Mouse (Mus musculus) hindbrain, embryonic 16.5 days (tissue): ENCODE measurements around the gene Fgf8. TPM values are rescaled to one million over a fixed set of nuclear protein-coding genes. Genes with fewer than 3 reads are reported as not detected.

Source experiments
- ATAC-seq: fragments of 200-750 bp; cut with Nextera tagmentation; 2 replicates; pipeline ENCODE4 v1.8.0; 2017; ENCODE audit warnings: moderate TSS enrichment, moderate library complexity
- H3K27ac ChIP-seq: fragments of 300-500 bp; sonication (generic); 2 replicates; pipeline ENCODE4 v1.5.1; 2014; ENCODE audit warnings: low read depth, mild to moderate bottlenecking, control low read depth, low read length, moderate library complexity
- H3K27me3 ChIP-seq: fragments of 300-500 bp; sonication (generic); replicated peaks from 2 replicates; pipeline ENCODE4 v1.6.1; 2014; ENCODE audit warnings: low read length; ENCODE audit not compliant: control insufficient read depth, insufficient read depth
- H3K36me3 ChIP-seq: fragments of 300-500 bp; sonication (generic); 2 replicates; pipeline ENCODE4 v1.6.1; 2014; ENCODE audit warnings: mild to moderate bottlenecking, low read length, moderate library complexity, mixed read lengths; ENCODE audit not compliant: control insufficient read depth, insufficient read depth
- H3K4me1 ChIP-seq: fragments of 300-500 bp; sonication (generic); 2 replicates; pipeline ENCODE4 v1.6.1; 2014; ENCODE audit warnings: low read depth, low read length; ENCODE audit not compliant: control insufficient read depth, insufficient read depth
- H3K4me2 ChIP-seq: fragments of 300-500 bp; sonication (generic); 2 replicates; pipeline ENCODE4 v1.6.1; 2014; ENCODE audit warnings: mild to moderate bottlenecking, low read length, control low read depth, moderate library complexity
- H3K4me3 ChIP-seq: fragments of 300-500 bp; sonication (generic); 2 replicates; pipeline ENCODE4 v1.5.1; 2014; ENCODE audit warnings: mild to moderate bottlenecking, low read length, control low read depth, moderate library complexity
- H3K9ac ChIP-seq: fragments of 300-500 bp; sonication (generic); 2 replicates; pipeline ENCODE4 v1.6.1; 2014; ENCODE audit warnings: low read depth, mild to moderate bottlenecking, control low read depth, low read length, moderate library complexity
- H3K9me3 ChIP-seq: fragments of 300-500 bp; sonication (generic); 2 replicates; pipeline ENCODE4 v1.6.1; 2014; ENCODE audit warnings: mild to moderate bottlenecking, low read length, moderate library complexity; ENCODE audit not compliant: control insufficient read depth
- WGBS: fragments of 180-500 bp; shearing (Covaris S2); extraction: QIAGEN DNeasy Blood & Tissue Kit; methylation state at CpG from one replicate; pipeline ENCODE4 v1.1.7; 2014; 5-methylcytosine and 5-hydroxymethylcytosine counted together
- polyA plus RNA-seq: library from polyadenylated mRNA; unstranded; fragments of >200 nt; fragmentation: Nextera tagmentation; extraction: Ambion mirVana; gene quantifications from 2 replicates; pipeline ENCODE4 v1.2.1, GENCODE M21; 2015

Fgf8 gene
- polyA plus RNA-seq, 1 experiment from 2014 or later, result 0.69 TPM

- ATAC-seq, result no peak
- H3K27me3 ChIP-seq, result peaks cover 2% of the 10 kb centered on the region; the same call in 1 of the 2 replicates
- WGBS, result 95% methylated on average over 7 of the region's 7 CpGs
- no peak overlapping the region for H3K9ac ChIP-seq
- peaks cover 26% of the 10 kb centered on the region for H3K36me3 ChIP-seq
- H3K4me1 ChIP-seq, result peaks cover 9% of the 10 kb centered on the region
- H3K9me3 ChIP-seq, result no peaks in the 10 kb centered on the region
- H3K27ac ChIP-seq, result no peak overlapping the region
- no peak overlapping the region for H3K4me3 ChIP-seq
- H3K4me2 ChIP-seq, result no peak overlapping the region
Measured at GRCm38 (mm10) chr19:45751881-45752280, 9.2 kb upstream of the Fgf8 start.

DNA sequence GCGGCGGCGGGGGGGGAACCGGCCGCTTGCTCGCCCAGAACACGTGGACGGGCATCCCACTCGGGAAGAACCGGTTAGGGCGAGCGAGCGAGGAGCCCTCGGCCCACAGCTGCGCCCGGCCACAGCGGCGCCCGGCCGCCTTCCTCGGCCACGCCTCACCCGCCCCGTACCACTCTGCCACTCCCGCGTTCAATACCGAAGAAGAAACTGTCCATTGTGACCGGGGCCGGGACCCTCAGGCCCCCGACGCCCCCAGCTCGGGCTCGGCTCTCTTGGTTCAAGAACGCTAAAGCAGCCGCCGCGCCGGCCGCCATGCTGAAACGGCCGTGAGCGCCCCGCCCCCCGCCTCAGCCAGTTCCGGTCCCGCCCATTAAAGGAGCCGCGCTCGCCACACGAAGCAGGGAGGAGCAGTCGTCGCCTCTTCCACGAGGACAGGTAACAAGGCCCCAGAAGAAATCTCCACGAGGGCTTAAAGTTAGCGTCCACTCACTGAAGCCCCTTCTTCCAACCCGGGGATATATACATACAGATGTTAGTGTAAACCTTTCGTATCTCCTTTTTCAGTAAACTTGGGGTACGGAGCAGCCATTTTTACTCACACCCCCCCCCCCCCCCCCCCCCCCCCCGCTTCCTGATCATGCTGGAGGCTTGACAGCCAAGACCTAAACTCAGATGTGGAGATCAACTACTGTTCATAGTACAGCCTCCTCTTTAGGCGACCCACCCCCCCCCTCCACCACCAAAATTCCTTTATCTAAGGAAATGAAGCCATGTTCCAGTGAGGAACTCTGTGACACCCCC, 6.7 kb upstream of the Fgf8 start, which contains the start of gene Npm3:
Gene Npm3 (minus strand): TSS at position 349 of the 801 bp plus-strand sequence.
- Histone ChIP-seq H3K4me2 (peak within 1 kb of the TSS; percentile 76), H3K36me3 (peaks cover 14% of the 10 kb centered on the region), H3K4me3 (peak within 1 kb of the TSS; percentile 64), H3K9ac (peak within 1 kb of the TSS; percentile 74), H3K4me1 (peaks cover 9% of the 10 kb centered on the region), H3K9me3 (no peaks in the 10 kb centered on the region), H3K27ac (0 out of 2 replicates have a peak within 1 kb of the TSS, but pooled peaks have one; percentile 54), H3K27me3 (peaks cover 26% of the 10 kb centered on the region)
- peak; percentile 89 for ATAC-seq
- WGBS, result 1% methylated on average over 39 of the region's 60 CpGs

DNA sequence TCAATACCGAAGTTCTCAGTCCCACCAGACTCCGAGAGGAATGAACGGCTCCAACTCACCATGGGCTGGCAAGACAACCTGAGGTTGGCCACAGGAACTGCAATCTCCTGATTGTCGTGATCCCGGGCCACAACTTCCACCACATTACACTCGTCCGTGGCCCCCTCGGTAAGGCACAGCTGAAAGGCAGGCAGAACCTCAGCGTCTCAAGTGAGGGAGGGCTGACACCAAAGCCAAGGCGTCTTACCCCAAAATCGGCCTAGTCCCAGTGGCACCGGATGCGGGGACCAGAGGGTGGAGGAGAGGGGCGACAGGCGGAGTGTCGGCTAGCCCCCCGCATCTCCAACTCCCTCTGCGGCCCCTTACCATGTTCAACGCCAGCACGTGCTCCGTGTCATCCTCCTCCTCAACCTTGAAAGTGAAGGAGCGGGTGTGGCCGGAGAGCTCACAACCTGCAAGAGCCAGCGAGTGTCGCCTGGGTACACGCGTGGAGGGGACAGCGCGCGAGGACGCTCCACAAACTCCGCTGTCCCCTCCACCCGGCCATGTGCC, 6.1 kb upstream of the Fgf8 start:
- Histone ChIP-seq H3K27ac (no peak overlapping the region), H3K36me3 (peaks cover 12% of the 10 kb centered on the region), H3K9ac (peak overlapping the region; percentile 74), H3K4me2 (peak overlapping the region; percentile 76), H3K27me3 (peaks cover 31% of the 10 kb centered on the region), H3K4me1 (peaks cover 9% of the 10 kb centered on the region), H3K4me3 (peak overlapping the region; percentile 64), H3K9me3 (no peaks in the 10 kb centered on the region)
- ATAC-seq, result 0 out of 2 replicates have a peak, but pooled peaks have one; percentile 2
- 3% methylated on average over 32 of the region's 33 CpGs for WGBS

DNA sequence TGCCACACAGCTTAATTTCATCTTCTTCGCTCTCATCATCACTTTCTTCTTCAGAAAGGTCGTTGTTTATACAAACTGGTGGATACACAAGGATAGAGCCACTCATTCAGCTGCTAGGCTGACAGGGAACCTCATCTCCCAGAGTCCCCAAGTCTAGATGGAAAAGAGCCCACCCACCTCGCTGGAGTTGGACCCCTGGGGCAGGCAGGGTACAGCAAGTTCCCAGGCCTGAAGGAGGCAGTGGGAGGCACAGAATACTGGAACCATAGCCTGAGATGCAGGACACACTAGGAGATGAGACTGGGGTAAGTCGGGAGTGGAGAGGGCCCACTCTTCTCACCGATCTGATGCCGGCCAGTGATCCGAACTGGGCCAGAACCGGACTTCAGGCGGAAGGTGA, 5.5 kb upstream of the Fgf8 start:
- 53% methylated on average over 9 of the region's 9 CpGs for WGBS
- peak overlapping the region; percentile 74 for H3K9ac ChIP-seq
- peak; percentile 24; the same call in 1 of the 2 replicates for ATAC-seq

DNA sequence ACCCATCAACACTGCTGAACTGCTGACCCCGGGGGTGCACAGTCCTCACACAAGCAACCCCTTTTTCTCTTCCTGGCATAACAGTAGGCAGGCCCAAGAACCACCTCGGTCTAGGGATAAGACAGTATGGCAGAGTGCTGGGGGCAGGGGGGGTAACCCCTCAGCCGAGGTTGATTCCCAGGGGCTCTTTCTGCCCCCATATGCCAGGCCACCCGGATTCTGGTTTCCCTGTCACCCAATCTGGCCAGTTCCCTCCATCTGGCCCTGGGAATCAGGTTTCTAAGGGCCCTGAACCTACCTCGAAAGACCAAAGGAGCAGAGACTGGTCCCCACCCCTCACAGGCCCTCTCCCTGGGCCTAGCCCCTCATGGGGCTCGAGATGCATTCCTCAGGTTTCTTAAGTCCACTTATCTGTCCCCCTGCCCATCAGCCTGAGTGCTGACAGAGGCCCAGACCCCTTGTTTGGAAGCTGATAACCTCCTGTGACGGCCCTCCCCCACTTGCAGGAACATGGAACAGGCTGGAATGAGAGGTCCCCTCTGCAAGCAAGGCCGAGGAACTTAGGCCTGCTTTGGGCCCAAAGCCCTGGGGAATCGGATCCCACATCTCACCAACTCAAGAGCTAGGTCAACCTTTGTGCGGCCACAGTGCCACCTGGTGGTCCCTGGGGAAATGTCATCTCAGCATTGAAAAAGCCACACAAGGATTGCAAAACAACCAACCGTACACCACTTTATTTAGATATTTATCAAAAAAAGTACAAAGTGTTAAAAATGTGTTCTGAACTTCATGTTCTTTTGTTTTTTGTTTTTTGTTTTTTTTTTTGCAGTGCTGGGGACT, 4.5 kb upstream of the Fgf8 start:
- no peak overlapping the region for H3K4me2 ChIP-seq
- H3K36me3 ChIP-seq, result peaks cover 6% of the 10 kb centered on the region
- peaks cover 40% of the 10 kb centered on the region for H3K27me3 ChIP-seq
- H3K9ac ChIP-seq, result no peak overlapping the region
- no peak overlapping the region for H3K4me3 ChIP-seq
- H3K4me1 ChIP-seq, result peaks cover 20% of the 10 kb centered on the region
- H3K9me3 ChIP-seq, result no peaks in the 10 kb centered on the region
- 0 out of 2 replicates have a peak, but pooled peaks have one; percentile 10 for ATAC-seq
- H3K27ac ChIP-seq, result no peak overlapping the region
- 35% methylated on average over 11 of the region's 11 CpGs for WGBS

More for the DNA sequence above, 5.5 kb upstream of the Fgf8 start:
- no peak overlapping the region for H3K27ac ChIP-seq
- peaks cover 10% of the 10 kb centered on the region for H3K36me3 ChIP-seq
- H3K4me1 ChIP-seq, result peaks cover 11% of the 10 kb centered on the region
- H3K4me3 ChIP-seq, result peak overlapping the region; percentile 64
- H3K9me3 ChIP-seq, result no peaks in the 10 kb centered on the region
- peaks cover 34% of the 10 kb centered on the region for H3K27me3 ChIP-seq
- peak overlapping the region; percentile 76 for H3K4me2 ChIP-seq

DNA sequence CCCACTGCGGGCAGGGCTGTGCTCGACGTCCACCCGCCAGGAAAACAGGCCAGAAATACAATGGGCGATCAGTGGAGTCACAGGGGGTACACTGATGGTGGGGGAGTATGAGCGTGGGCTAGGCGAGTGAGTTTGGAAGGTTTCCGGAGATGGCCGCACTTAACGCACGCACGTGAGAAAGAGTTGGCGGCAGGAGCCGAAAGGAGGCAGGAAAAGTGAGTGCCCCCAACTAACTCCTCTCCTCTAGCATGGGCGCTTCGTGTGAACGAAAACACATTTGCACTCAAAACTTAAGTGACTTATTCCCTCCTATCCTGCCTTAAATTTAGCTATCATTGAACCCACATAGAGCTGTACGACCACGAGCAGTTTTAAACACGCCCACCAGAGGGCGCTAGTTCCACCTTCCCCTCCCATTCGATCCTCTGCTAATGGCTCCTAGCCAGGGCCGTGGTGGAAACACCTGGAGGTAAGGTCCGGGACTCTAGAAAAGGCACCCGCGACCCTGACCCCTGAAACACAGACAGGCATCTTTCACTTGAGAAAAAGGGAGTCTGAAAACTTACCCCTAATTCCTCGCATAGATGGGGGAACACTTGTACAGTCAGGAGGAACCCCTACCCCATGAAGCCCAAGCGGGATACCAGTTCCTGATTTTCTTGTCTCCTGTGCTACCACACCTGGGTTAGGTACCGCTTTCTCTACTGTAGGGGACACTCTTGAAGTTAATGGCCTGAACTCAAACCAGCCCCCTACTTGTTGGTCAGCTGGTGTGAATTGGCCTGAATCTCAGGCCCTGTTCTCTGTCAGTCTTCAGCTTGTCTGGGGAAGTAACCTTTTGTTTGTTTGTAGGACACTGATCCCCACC, 3.7 kb upstream of the Fgf8 start:
- Histone ChIP-seq H3K27me3 (peaks cover 48% of the 10 kb centered on the region), H3K27ac (no peak overlapping the region), H3K4me3 (no peak overlapping the region), H3K9ac (no peak overlapping the region), H3K4me2 (no peak overlapping the region), H3K9me3 (no peaks in the 10 kb centered on the region), H3K36me3 (no peaks in the 10 kb centered on the region), H3K4me1 (peaks cover 26% of the 10 kb centered on the region)
- 10% methylated on average over 29 of the region's 29 CpGs for WGBS
- 0 out of 2 replicates have a peak, but pooled peaks have one; percentile 1 for ATAC-seq

DNA sequence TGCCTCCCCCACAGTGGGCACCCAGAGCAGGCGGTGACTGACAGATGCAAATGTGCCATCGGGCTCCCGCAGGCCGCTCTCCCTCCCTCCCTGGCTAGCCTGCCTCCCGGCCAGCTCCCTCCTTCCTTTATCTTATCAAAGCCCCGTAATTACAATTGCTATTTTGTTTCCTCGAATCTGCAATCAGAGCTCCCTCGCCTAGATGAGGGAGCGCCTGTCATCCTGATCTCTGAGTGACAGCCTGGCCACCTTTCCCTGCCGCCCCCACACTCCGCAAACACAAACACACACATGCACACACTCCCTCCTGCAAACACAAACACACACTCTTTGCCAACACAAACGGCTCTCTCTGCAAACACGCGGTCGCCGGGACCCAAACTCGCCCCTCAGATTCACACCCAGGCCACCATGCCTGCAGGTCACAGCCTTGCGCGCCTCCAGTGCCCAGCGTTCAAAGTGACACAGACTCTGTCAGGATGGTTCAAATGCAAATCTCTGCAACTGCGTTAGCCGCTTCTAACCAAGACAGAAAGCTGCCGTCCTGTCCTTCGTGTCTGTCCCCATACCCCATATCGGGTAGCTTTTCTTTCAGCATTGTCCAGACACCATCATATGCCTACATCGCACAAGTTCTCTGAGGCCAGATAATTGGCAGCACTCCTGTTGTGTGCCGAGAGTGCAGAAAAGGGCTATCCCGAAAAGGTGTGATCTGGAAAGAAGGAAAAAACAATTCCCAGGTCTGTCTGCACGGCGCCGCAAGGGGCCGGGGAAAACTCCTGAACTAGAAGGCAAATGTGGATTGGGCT, 2.8 kb upstream of the Fgf8 start:
- WGBS, result 5% methylated on average over 32 of the region's 32 CpGs
- Histone ChIP-seq H3K4me3 (no peak overlapping the region), H3K27me3 (peaks cover 55% of the 10 kb centered on the region)

DNA sequence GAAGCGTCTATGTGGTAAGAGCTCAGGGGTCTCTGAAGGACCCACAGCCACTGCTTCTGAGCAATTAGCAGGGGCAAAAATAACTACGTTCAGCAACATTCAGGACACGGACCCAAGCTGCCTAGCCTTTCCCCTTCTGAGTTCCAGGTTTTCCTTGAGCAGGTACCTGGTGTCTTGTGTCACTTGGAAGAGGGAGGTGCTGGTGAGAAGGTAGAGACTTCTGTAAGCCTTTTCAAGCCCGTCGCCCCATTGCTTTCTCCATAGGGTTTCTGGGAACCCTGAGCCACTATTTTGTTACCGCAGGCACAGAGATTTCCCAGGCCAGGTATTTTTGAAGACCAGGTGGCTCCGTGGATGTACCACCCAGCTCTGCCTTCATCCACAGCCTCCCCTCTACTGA, 904 bp upstream of the Fgf8 start:
- H3K27me3 ChIP-seq, result peaks cover 72% of the 10 kb centered on the region
- WGBS, result 21% methylated on average over 7 of the region's 7 CpGs
- no peaks in the 10 kb centered on the region for H3K36me3 ChIP-seq
- H3K4me3 ChIP-seq, result no peak overlapping the region
- peaks cover 24% of the 10 kb centered on the region for H3K4me1 ChIP-seq
- H3K9ac ChIP-seq, result no peak overlapping the region
- no peaks in the 10 kb centered on the region for H3K9me3 ChIP-seq
- H3K27ac ChIP-seq, result no peak overlapping the region
- H3K4me2 ChIP-seq, result no peak overlapping the region
- ATAC-seq, result no peak

More for the DNA sequence above, 2.8 kb upstream of the Fgf8 start:
- no peak overlapping the region for H3K4me2 ChIP-seq
- no peaks in the 10 kb centered on the region for H3K9me3 ChIP-seq
- no peaks in the 10 kb centered on the region for H3K36me3 ChIP-seq
- H3K9ac ChIP-seq, result no peak overlapping the region
- no peak overlapping the region for H3K27ac ChIP-seq
- ATAC-seq, result no peak
- peaks cover 26% of the 10 kb centered on the region for H3K4me1 ChIP-seq
